Mouse (Mus musculus) embryonic facial prominence, embryonic 12.5 days (tissue): ENCODE results near the gene Ktn1. TPM values are rescaled to one million over a fixed set of nuclear protein-coding genes. Genes with fewer than 3 reads are reported as not detected.

Experiments used
- ATAC-seq: fragments of 200-750 bp; cut with Nextera tagmentation; 2 replicates; pipeline ENCODE4 v1.8.0; 2017; ENCODE audit not compliant: insufficient number of reproducible peaks, insufficient read depth, low FRiP score, low TSS enrichment
- H3K27ac ChIP-seq: fragments of 300-500 bp; sonication (generic); 2 replicates; pipeline ENCODE4 v1.5.1; 2016; ENCODE audit warnings: mild to moderate bottlenecking
- H3K27me3 ChIP-seq: fragments of 300-500 bp; sonication (generic); 2 replicates; pipeline ENCODE4 v1.6.1; 2016; ENCODE audit warnings: mild to moderate bottlenecking, moderate library complexity
- H3K36me3 ChIP-seq: fragments of 300-500 bp; sonication (generic); 2 replicates; pipeline ENCODE4 v1.6.1; 2016; ENCODE audit warnings: mild to moderate bottlenecking
- H3K4me1 ChIP-seq: fragments of 300-500 bp; sonication (generic); 2 replicates; pipeline ENCODE4 v1.6.1; 2016
- H3K4me2 ChIP-seq: fragments of 300-500 bp; sonication (generic); replicated peaks from 2 replicates; pipeline ENCODE4 v1.6.1; 2016; ENCODE audit warnings: mild to moderate bottlenecking, moderate library complexity
- H3K4me3 ChIP-seq: fragments of 300-500 bp; sonication (generic); 2 replicates; pipeline ENCODE4 v1.5.1; 2016; ENCODE audit warnings: mild to moderate bottlenecking
- H3K9ac ChIP-seq: fragments of 300-500 bp; sonication (generic); 2 replicates; pipeline ENCODE4 v1.6.1; 2016; ENCODE audit warnings: mild to moderate bottlenecking, moderate library complexity
- H3K9me3 ChIP-seq: fragments of 300-500 bp; sonication (generic); 2 replicates; pipeline ENCODE4 v1.6.1; 2016; ENCODE audit warnings: mild to moderate bottlenecking, moderate library complexity
- WGBS: fragments of 180-500 bp; shearing (Covaris S2); methylation state at CpG from one replicate; pipeline ENCODE4 v1.1.7; 2016; 5-methylcytosine and 5-hydroxymethylcytosine counted together
- polyA plus RNA-seq: library from polyadenylated mRNA; unstranded; fragments of >200 nt; fragmentation: Nextera tagmentation; extraction: Ambion mirVana; gene quantifications from 2 replicates; pipeline ENCODE4 v1.2.1, GENCODE M21; 2016

The Ktn1 gene
- polyA plus RNA-seq, 1 experiment from 2014 or later = 70.6 TPM

DNA sequence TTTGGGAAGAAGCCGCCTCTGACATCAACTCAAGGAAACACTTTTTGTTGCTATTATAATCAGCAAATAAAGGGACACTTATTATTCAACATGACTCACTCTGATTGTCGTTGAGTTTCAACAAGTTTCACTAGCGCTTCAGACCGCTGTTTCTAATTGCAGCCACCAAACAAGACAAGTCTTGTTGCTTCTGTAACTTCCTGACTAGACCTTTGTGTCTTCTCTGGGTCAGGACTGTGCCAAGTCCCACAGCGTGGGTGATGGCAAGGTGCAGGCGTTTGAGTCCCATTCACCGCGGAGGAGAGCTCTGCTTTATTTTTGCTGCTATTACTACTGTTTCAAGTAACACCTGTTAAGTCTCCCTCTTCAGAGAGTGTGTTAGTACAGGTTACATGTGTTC, 88.2 kb downstream of the Ktn1 start:
- H3K4me3 ChIP-seq = no peak overlapping the region
- H3K36me3 ChIP-seq = peaks cover 70% of the 10 kb centered on the region
- no peaks in the 10 kb centered on the region for H3K9me3 ChIP-seq
- no peaks in the 10 kb centered on the region for H3K27me3 ChIP-seq
- H3K9ac ChIP-seq = no peak overlapping the region
- H3K27ac ChIP-seq = no peak overlapping the region
- no peak for ATAC-seq
- H3K4me2 ChIP-seq = no peak overlapping the region
- WGBS = 89% methylated on average over 8 of the region's 8 CpGs
- H3K4me1 ChIP-seq = no peaks in the 10 kb centered on the region

DNA sequence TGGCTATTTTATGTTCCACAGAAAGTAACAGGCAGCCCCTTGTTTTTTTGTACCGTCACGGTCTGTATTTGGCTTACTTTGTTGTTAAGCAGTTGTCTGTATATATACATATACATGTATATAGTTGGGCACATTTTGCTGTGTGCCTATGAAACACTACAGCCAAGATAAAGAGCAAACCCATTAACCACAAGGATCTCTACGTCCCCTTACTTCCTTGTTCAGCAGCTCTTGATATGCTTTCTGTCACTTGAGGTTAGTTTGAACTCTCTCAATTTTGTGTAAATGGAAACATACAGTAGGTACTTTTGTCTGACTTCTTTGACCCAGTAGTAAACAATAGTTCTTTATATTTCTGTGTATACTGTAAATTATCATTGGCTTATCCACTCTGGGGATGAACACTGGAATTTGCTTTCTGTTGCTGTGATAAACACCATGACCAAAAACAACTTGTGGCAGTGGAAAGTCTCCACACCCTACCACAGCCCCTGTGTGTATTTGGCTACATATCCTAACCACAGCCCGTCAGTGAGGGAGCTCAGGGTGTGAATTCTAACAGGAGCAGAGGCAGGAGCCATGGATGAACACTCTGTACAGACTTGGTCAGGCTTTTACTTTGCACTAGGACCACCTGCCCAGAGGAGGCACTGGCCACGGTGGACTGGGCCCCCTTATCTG, 92.2 kb downstream of the Ktn1 start:
- no peak overlapping the region for H3K27ac ChIP-seq
- peaks cover 14% of the 10 kb centered on the region for H3K4me1 ChIP-seq
- H3K4me2 ChIP-seq = no peak overlapping the region
- no peak overlapping the region for H3K9ac ChIP-seq
- peaks cover 34% of the 10 kb centered on the region for H3K36me3 ChIP-seq
- H3K27me3 ChIP-seq = no peaks in the 10 kb centered on the region
- H3K4me3 ChIP-seq = no peak overlapping the region
- H3K9me3 ChIP-seq = no peaks in the 10 kb centered on the region
- ATAC-seq = no peak
- WGBS = 89% methylated on average over 5 of the region's 5 CpGs

- Histone ChIP-seq H3K9ac (no peak overlapping the region), H3K4me1 (peaks cover 16% of the 10 kb centered on the region), H3K4me2 (no peak overlapping the region), H3K27ac (no peak overlapping the region), H3K9me3 (no peaks in the 10 kb centered on the region), H3K27me3 (no peaks in the 10 kb centered on the region), H3K36me3 (peaks cover 30% of the 10 kb centered on the region), H3K4me3 (no peak overlapping the region)
- WGBS = 90% methylated on average over 2 of the region's 2 CpGs
- ATAC-seq = no peak
Measured at GRCm38 (mm10) chr14:47741046-47741445, 92.8 kb downstream of the Ktn1 start.

DNA sequence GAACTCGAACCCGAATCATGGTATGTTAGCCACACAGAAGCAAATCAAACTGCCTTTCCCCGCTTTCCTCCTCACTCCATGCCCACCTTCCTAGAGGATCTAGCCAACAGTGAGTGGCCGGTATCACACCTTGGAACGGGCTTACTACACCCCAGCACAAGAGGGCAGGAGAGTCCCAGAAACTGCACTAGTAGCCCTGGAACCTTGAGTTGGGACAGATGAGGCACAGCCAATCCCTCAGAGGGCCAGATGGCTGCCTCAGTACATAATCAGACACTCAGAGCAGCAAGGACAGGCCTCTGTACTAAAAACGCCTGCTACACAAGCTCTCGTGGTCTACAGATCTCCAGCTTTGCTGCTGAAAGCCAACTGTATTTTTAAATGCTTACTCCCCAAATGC, 94.4 kb downstream of the Ktn1 start:
- Histone ChIP-seq H3K4me3 (no peak overlapping the region), H3K36me3 (peaks cover 16% of the 10 kb centered on the region), H3K4me2 (no peak overlapping the region), H3K9ac (no peak overlapping the region), H3K4me1 (peaks cover 16% of the 10 kb centered on the region), H3K27me3 (no peaks in the 10 kb centered on the region), H3K27ac (no peak overlapping the region), H3K9me3 (no peaks in the 10 kb centered on the region)
- 92% methylated on average over 7 of the region's 7 CpGs for WGBS
- no peak for ATAC-seq

- no peak overlapping the region for H3K4me3 ChIP-seq
- no peak overlapping the region for H3K9ac ChIP-seq
- peaks cover 16% of the 10 kb centered on the region for H3K4me1 ChIP-seq
- 58% methylated on average over 4 of the region's 4 CpGs for WGBS
- ATAC-seq = no peak; the same call in 1 of the 2 replicates
- H3K9me3 ChIP-seq = no peaks in the 10 kb centered on the region
- no peak overlapping the region for H3K4me2 ChIP-seq
- H3K27me3 ChIP-seq = no peaks in the 10 kb centered on the region
- H3K27ac ChIP-seq = peak overlapping the region; percentile 65
- H3K36me3 ChIP-seq = 0 out of 2 replicates have a peak, but pooled peaks cover 4% of the 10 kb centered on the region
Measured at GRCm38 (mm10) chr14:47745086-47745485, 96.8 kb downstream of the Ktn1 start.

GRCm38 (mm10) chr14:47747536-47747935, 99.3 kb downstream of the Ktn1 start:
- H3K9me3 ChIP-seq = no peaks in the 10 kb centered on the region
- H3K4me3 ChIP-seq = no peak overlapping the region
- no peak overlapping the region for H3K9ac ChIP-seq
- ATAC-seq = no peak
- H3K4me2 ChIP-seq = no peak overlapping the region
- 73% methylated on average over 9 of the region's 9 CpGs for WGBS
- no peak overlapping the region for H3K27ac ChIP-seq
- H3K4me1 ChIP-seq = peaks cover 16% of the 10 kb centered on the region
- H3K36me3 ChIP-seq = 0 out of 2 replicates have a peak, but pooled peaks cover 3% of the 10 kb centered on the region
- H3K27me3 ChIP-seq = no peaks in the 10 kb centered on the region

DNA sequence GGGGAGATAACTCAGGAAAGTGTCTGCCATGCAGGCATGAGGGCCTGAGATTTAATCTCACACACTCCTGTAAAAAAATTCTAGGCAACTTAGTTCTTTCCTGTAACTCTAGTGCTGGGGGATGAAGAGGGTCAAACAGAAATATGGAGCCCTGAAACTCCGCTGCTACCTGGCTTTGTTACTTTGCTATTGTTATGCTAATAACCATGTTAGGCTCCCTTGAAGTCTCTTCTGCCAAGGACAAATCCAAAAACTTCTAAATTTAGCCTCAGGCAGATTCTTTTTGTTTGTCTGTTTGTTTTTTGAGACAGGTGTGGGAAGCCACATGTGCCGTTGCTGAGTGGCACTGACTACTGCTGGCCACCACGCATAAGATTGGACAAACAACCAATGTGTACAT, 100.5 kb downstream of the Ktn1 start:
- Histone ChIP-seq H3K27me3 (no peaks in the 10 kb centered on the region), H3K9me3 (no peaks in the 10 kb centered on the region), H3K4me1 (peaks cover 16% of the 10 kb centered on the region), H3K36me3 (0 out of 2 replicates have a peak, but pooled peaks cover 3% of the 10 kb centered on the region), H3K27ac (no peak overlapping the region), H3K9ac (no peak overlapping the region), H3K4me3 (no peak overlapping the region), H3K4me2 (no peak overlapping the region)
- 91% methylated on average over 3 of the region's 3 CpGs for WGBS
- ATAC-seq = no peak

- Histone ChIP-seq H3K27ac (no peak overlapping the region), H3K4me3 (no peak overlapping the region), H3K4me2 (no peak overlapping the region), H3K9ac (no peak overlapping the region), H3K36me3 (0 out of 2 replicates have a peak, but pooled peaks cover 3% of the 10 kb centered on the region), H3K9me3 (no peaks in the 10 kb centered on the region), H3K4me1 (no peaks in the 10 kb centered on the region), H3K27me3 (no peaks in the 10 kb centered on the region)
- 41% methylated on average over 8 of the region's 8 CpGs for WGBS
- ATAC-seq = no peak
Measured at GRCm38 (mm10) chr14:47751422-47752205, 103.4 kb downstream of the Ktn1 start.

GRCm38 (mm10) chr14:47753561-47753960, 105.3 kb downstream of the Ktn1 start:
- no peak overlapping the region for H3K4me2 ChIP-seq
- 0 out of 2 replicates have a peak, but pooled peaks cover 3% of the 10 kb centered on the region for H3K36me3 ChIP-seq
- no peak for ATAC-seq
- no peaks in the 10 kb centered on the region for H3K4me1 ChIP-seq
- H3K4me3 ChIP-seq = no peak overlapping the region
- no peak overlapping the region for H3K27ac ChIP-seq
- WGBS = 26% methylated on average over 3 of the region's 3 CpGs
- no peaks in the 10 kb centered on the region for H3K27me3 ChIP-seq
- H3K9ac ChIP-seq = no peak overlapping the region
- H3K9me3 ChIP-seq = no peaks in the 10 kb centered on the region

DNA sequence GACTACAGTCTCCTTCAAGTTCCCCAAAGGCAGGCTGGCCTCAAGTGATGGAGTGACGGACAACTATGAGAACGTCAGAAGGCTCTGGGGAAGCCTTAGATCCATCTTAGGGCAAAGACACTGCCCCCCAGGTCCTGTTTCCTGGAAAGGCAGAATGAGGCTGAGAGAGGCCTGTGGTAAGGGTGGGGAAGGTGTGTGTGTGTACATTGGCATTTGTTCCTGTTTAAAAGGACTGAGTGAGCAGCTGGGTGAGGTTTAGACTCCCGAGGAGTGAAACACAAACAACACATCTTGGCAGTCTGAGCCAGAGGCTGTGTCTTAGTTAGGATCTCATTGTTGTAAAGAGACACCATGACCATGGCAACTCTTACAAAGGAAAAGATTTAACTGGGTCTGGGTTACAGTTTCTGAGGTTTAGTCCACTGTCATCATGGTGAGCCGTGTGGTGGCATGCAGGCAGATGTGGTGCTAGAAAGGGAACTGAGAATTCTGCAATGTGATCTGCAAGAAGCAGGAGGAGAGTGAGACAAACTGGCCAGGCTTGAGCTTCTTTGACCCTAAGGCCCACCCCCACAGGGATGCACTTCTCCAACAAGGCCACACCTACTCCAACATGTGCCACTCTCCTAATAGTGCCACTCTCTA, 106.1 kb downstream of the Ktn1 start:
- no peaks in the 10 kb centered on the region for H3K27me3 ChIP-seq
- H3K9ac ChIP-seq = no peak overlapping the region
- H3K9me3 ChIP-seq = no peaks in the 10 kb centered on the region
- H3K4me1 ChIP-seq = no peaks in the 10 kb centered on the region
- H3K27ac ChIP-seq = no peak overlapping the region
- WGBS = 73% methylated on average over 4 of the region's 4 CpGs
- no peak overlapping the region for H3K4me3 ChIP-seq
- ATAC-seq = no peak
- H3K4me2 ChIP-seq = no peak overlapping the region
- 0 out of 2 replicates have a peak, but pooled peaks cover 3% of the 10 kb centered on the region for H3K36me3 ChIP-seq

DNA sequence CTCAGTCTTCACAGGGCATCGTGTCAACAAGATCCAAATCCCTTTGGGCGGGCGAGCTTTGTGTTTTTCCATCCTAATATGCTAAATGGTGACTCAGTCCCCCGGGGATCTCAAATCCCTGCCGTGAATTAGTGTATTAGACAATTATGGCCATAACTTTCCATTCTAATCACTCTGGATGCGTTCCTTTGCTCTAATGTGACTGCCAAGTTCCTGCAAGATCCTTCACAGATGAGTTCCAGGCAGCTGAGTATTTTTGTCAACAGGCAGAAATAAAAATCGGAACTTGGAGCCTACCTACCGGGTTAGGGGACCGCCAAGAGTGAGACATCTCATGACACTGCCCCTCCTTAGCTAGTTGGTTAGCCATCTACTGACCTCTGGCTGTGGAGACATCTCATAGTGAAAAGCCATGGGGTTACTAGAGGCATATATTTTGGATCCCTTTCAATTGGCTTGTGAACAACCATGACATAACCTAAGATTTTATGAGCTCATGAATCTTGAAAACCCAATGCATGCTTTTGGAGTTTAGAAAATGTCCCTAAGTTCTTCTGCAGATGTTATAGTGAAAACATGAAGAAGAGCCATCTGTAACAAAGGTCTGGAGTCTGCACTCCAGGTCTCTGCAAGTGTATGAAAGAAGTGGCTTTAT, 108.3 kb downstream of the Ktn1 start:
- 84% methylated on average over 9 of the region's 9 CpGs for WGBS
- Histone ChIP-seq H3K4me3 (no peak overlapping the region), H3K4me2 (no peak overlapping the region), H3K36me3 (no peaks in the 10 kb centered on the region), H3K27me3 (no peaks in the 10 kb centered on the region), H3K27ac (no peak overlapping the region), H3K9me3 (no peaks in the 10 kb centered on the region), H3K4me1 (no peaks in the 10 kb centered on the region), H3K9ac (no peak overlapping the region)
- ATAC-seq = no peak
